Comparison of ENCODE assay signal across 24 mouse cellular contexts in the genomic region with DNA sequence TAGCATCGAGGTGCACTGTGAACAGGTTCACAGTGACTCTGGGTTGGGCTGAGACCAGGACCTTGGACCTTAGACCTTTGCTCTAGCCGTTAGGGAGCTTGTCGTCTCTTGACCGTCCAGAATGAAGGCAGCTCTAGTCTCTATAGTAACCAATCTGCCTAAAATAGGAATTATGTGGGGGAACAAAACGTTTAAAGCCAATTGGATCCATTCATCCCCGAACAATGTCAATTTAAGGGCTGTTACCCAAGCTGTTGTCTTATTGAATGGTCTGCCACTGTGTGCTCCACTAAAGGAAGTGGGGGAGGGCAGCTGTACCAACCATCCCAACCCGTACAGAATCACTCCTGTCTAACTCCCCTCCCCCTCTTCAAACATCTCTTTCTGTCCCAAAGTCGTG. TPM values are rescaled to one million over a fixed set of nuclear protein-coding genes. Genes with fewer than 3 reads are reported as not detected.
DNase-seq lines count a peak whose midpoint lies in the region; ATAC-seq and TF ChIP-seq lines count a peak whose summit lies in the region.
"Had no signal": no experiment of that assay in that cellular context is flagged by ENCODE, and none has a peak within 500 bp of the region (broad histone marks: within the 10 kb centered on the region; RNA-seq: fewer than 3 reads in every experiment).

No protein-coding gene starts in this region.

- H3K4me1 ChIP-seq in hindbrain, embryonic 11.5 days (replicated peaks; ENCODE audit: control insufficient read depth, insufficient read depth, low read length), result 0 out of 2 replicates have a peak, but pooled peaks cover 2% of the 10 kb centered on the region
- 0 out of 2 replicates have a peak, but pooled peaks cover 6% of the 10 kb centered on the region for H3K4me1 ChIP-seq in hindbrain, embryonic 14.5 days (replicated peaks; ENCODE audit: control insufficient read depth, insufficient read depth, low read length)
- peaks cover 9% of the 10 kb centered on the region; the same call in 1 of the 2 replicates for H3K4me1 ChIP-seq in midbrain, embryonic 12.5 days
- no peaks in the 10 kb centered on the region for H3K4me1 ChIP-seq in midbrain, embryonic 15.5 days

- 0 out of 2 replicates have a peak, but pooled peaks cover 4% of the 10 kb centered on the region for H3K9me3 ChIP-seq in hindbrain, embryonic 11.5 days (ENCODE audit: control insufficient read depth, low read length)
- H3K9me3 ChIP-seq in hindbrain, embryonic 14.5 days (ENCODE audit: control insufficient read depth, low read length), result peaks cover 8% of the 10 kb centered on the region; the same call in 1 of the 2 replicates
- H3K9me3 ChIP-seq in midbrain, embryonic 12.5 days, result peaks cover 5% of the 10 kb centered on the region
- 0 out of 2 replicates have a peak, but pooled peaks cover 2% of the 10 kb centered on the region for H3K9me3 ChIP-seq in midbrain, embryonic 15.5 days
- H3K9me3 ChIP-seq: limb, embryonic 10.5 days had no signal

- peak; percentile 80 for ATAC-seq in hindbrain, embryonic 11.5 days (ENCODE audit: low FRiP score)
- no peak for ATAC-seq in hindbrain, embryonic 14.5 days (ENCODE audit: low FRiP score)
- no peak; the same call in 1 of the 2 replicates for ATAC-seq in midbrain, embryonic 12.5 days (ENCODE audit: low FRiP score, low read depth)
- no peak for ATAC-seq in midbrain, embryonic 15.5 days (replicated peaks)
- ATAC-seq: inflammation-experienced regulatory T-cells, adult 6 months had no signal

- H3K4me3 ChIP-seq in hindbrain, embryonic 11.5 days (ENCODE audit: low read depth, low read length), result no peak overlapping the region
- no peak overlapping the region for H3K4me3 ChIP-seq in hindbrain, embryonic 14.5 days (replicated peaks; ENCODE audit: low read length)
- no peak overlapping the region for H3K4me3 ChIP-seq in midbrain, embryonic 12.5 days
- H3K4me3 ChIP-seq in midbrain, embryonic 15.5 days, result no peak overlapping the region
- H3K4me3 ChIP-seq in layer of hippocampus, adult 2 months, result no peak overlapping the region
- H3K4me3 ChIP-seq: embryonic facial prominence, embryonic 15.5 days; left cerebral cortex, adult 2 months; limb, embryonic 10.5 days; myocyte had no signal

- no peak overlapping the region for H3K9ac ChIP-seq in hindbrain, embryonic 11.5 days (ENCODE audit: low read depth, low read length)
- H3K9ac ChIP-seq in hindbrain, embryonic 14.5 days, result no peak overlapping the region
- no peak overlapping the region for H3K9ac ChIP-seq in midbrain, embryonic 12.5 days (replicated peaks)
- H3K9ac ChIP-seq in midbrain, embryonic 15.5 days, result no peak overlapping the region
- H3K9ac ChIP-seq: embryonic facial prominence, embryonic 15.5 days; lung, embryonic 14.5 days had no signal

- no peak overlapping the region for H3K27ac ChIP-seq in hindbrain, embryonic 11.5 days (ENCODE audit: low read depth, low read length)
- H3K27ac ChIP-seq in hindbrain, embryonic 14.5 days, result no peak overlapping the region
- no peak overlapping the region for H3K27ac ChIP-seq in midbrain, embryonic 12.5 days (replicated peaks)
- no peak overlapping the region for H3K27ac ChIP-seq in midbrain, embryonic 15.5 days
- H3K27ac ChIP-seq in layer of hippocampus, adult 2 months, result no peak overlapping the region
- H3K27ac ChIP-seq: embryonic facial prominence, embryonic 15.5 days; left cerebral cortex, adult 2 months; limb, embryonic 10.5 days; stomach, postnatal 0 days had no signal

- no peak overlapping the region for H3K4me2 ChIP-seq in hindbrain, embryonic 11.5 days (replicated peaks; ENCODE audit: low read depth, low read length)
- no peak overlapping the region for H3K4me2 ChIP-seq in hindbrain, embryonic 14.5 days (replicated peaks)
- H3K4me2 ChIP-seq in midbrain, embryonic 12.5 days (replicated peaks), result peak overlapping the region; percentile 22; the same call in 1 of the 2 replicates
- no peak overlapping the region for H3K4me2 ChIP-seq in midbrain, embryonic 15.5 days
- H3K4me2 ChIP-seq: embryonic facial prominence, embryonic 15.5 days; lung, embryonic 14.5 days had no signal

- peak; percentile 41 for DNase-seq in hindbrain, embryonic 11.5 days (ENCODE audit: low spot score)
- DNase-seq in hindbrain, embryonic 14.5 days (ENCODE audit: low spot score), result no peak
- DNase-seq in embryo, embryonic 11 days, result peak; percentile 49
- DNase-seq in mesoderm, embryonic 11.5 days (ENCODE audit: low read depth, low spot score), result peak; percentile 32
- no peak for DNase-seq in layer of hippocampus, adult 2 months (ENCODE audit: low spot score in 2 of 2)
- no peak for DNase-seq in natural killer cell, adult 2 months (ENCODE audit: low spot score in 2 of 2)
- DNase-seq: adrenal gland, postnatal 10 days; cerebellum, adult 9-10 months; heart, postnatal 36 days; kidney, adult 9 months; kidney, postnatal 36 days; layer of hippocampus, adult 9-11 months; lung, embryonic 14.5 days; lung, postnatal 36 days; right cerebral cortex, postnatal 4 days had no signal

- WGBS in hindbrain, embryonic 11.5 days, result 14% methylated on average over 8 of the region's 8 CpGs
- WGBS in hindbrain, embryonic 14.5 days, result 5% methylated on average over 8 of the region's 8 CpGs
- WGBS in midbrain, embryonic 12.5 days, result 11% methylated on average over 8 of the region's 8 CpGs
- WGBS in midbrain, embryonic 15.5 days, result 6% methylated on average over 8 of the region's 8 CpGs

- TF ChIP-seq CTCF in layer of hippocampus, adult 2 months (conservative IDR thresholded peaks at IDR 0.05), result no peak

- peaks cover 22% of the 10 kb centered on the region for H3K27me3 ChIP-seq in hindbrain, embryonic 11.5 days (ENCODE audit: control insufficient read depth, insufficient read depth, low read length)
- peaks cover 14% of the 10 kb centered on the region; the same call in 1 of the 2 replicates for H3K27me3 ChIP-seq in hindbrain, embryonic 14.5 days (ENCODE audit: control insufficient read depth, insufficient read depth, low read length)
- peaks cover 58% of the 10 kb centered on the region for H3K27me3 ChIP-seq in midbrain, embryonic 12.5 days
- 0 out of 2 replicates have a peak, but pooled peaks cover 4% of the 10 kb centered on the region for H3K27me3 ChIP-seq in midbrain, embryonic 15.5 days (replicated peaks)
- H3K27me3 ChIP-seq: embryonic facial prominence, embryonic 15.5 days had no signal

- no peaks in the 10 kb centered on the region for H3K36me3 ChIP-seq in hindbrain, embryonic 11.5 days (ENCODE audit: control insufficient read depth, insufficient read depth, low read length)
- no peaks in the 10 kb centered on the region for H3K36me3 ChIP-seq in hindbrain, embryonic 14.5 days (replicated peaks; ENCODE audit: control insufficient read depth, insufficient read depth)
- H3K36me3 ChIP-seq in midbrain, embryonic 12.5 days, result no peaks in the 10 kb centered on the region
- H3K36me3 ChIP-seq in midbrain, embryonic 15.5 days (replicated peaks), result no peaks in the 10 kb centered on the region
- H3K36me3 ChIP-seq: embryonic facial prominence, embryonic 15.5 days; limb, embryonic 10.5 days had no signal

RNA-seq across cellular contexts. Expression of gene Ankrd55, which starts 46.8 kb away (rescaled TPM):
- polyA plus RNA-seq in hindbrain, embryonic 11.5 days (2014; fragmentation: Nextera tagmentation; extraction: Ambion mirVana), result 1.7 TPM in 2 replicates
- polyA plus RNA-seq in hindbrain, embryonic 14.5 days (2014; fragmentation: Nextera tagmentation; extraction: Ambion mirVana), result 9.2 and 10.9 TPM in 2 replicates
- 1.5 and 3.3 TPM in 2 replicates for polyA plus RNA-seq in midbrain, embryonic 12.5 days (2016; fragmentation: Nextera tagmentation; extraction: Ambion mirVana)
- 7.3 and 8.9 TPM in 2 replicates for polyA plus RNA-seq in midbrain, embryonic 15.5 days (2015; fragmentation: Nextera tagmentation; extraction: Ambion mirVana)
- 1 to 10 TPM; 2.5 to 3.4 TPM for total RNA-seq in layer of hippocampus, adult 2 months (2021)
- total RNA-seq: megakaryocyte-erythroid progenitor cell, adult 5-6 weeks had no signal

Comparison
In these comparisons a context has a peak if more than half of its experiments do, and no peak if none do; other contexts are left out.
1. DNase-seq: peak in hindbrain, embryonic 11.5 days (single experiment), embryo, embryonic 11 days (single experiment) and mesoderm, embryonic 11.5 days (single experiment); none in hindbrain, embryonic 14.5 days (single experiment), layer of hippocampus, adult 2 months (0 of 2) and natural killer cell, adult 2 months (0 of 2).